Comparison of ENCODE assay signal across 21 mouse cellular contexts in the genomic region with DNA sequence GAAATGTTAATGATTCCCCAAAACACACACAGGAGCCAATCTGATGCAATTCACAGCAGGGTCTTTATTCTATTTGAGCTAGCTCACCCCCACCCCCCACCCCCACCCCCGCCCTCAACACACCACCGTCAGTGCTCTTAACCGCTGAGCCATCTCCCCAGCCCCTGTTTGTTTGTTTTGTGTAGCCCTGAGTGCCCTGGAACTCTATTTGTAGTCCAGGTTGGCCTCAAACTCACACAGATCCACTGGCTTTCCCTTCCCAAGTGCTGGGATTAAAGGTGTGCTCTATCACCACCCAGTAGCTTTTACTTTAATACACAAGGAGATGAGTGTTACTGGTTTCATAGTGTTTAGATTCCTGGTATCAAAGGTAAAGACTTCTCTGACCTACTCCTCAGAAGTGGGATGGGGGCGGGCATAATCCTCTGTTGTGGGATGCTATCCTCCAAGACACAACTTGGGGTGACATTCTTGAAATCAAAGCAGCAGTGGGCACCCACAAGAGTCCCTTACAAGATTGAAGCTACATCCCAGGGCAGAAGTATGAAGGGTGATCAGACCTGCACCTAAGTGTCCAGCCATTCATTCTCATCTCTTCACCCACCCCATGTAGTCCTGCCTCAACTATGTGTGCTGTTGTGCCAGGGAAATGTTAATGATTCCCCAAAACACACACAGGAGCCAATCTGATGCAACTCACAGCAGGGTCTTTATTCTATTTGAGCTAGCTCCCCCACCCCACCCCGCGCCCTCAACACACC. TPM values are rescaled to one million over a fixed set of nuclear protein-coding genes. Genes with fewer than 3 reads are reported as not detected.
DNase-seq lines count a peak whose midpoint lies in the region; ATAC-seq and TF ChIP-seq lines count a peak whose summit lies in the region.
"Had no signal": no experiment of that assay in that cellular context is flagged by ENCODE, and none has a peak within 500 bp of the region (broad histone marks: within the 10 kb centered on the region; RNA-seq: fewer than 3 reads in every experiment).

No protein-coding gene starts in this region.

- no peak for TF ChIP-seq POLR2A in liver, adult 2 months (IDR thresholded peaks at IDR 0.05; ENCODE audit: extremely low read depth, insufficient read depth, low read length)

- H3K4me1 ChIP-seq in liver, adult 2 months (ENCODE audit: control insufficient read depth, insufficient read depth, low read length): peaks cover 46% of the 10 kb centered on the region
- peaks cover 16% of the 10 kb centered on the region for H3K4me1 ChIP-seq in liver, embryonic 15.5 days (replicated peaks)
- H3K4me1 ChIP-seq in lung, postnatal 0 days (ENCODE audit: insufficient read depth, low read depth, low read length): peaks cover 2% of the 10 kb centered on the region; the same call in 1 of the 2 replicates

- no peaks in the 10 kb centered on the region; the same call in 1 of the 2 replicates for H3K79me2 ChIP-seq in liver, adult 2 months (ENCODE audit: control insufficient read depth, insufficient read depth, low read length)

- TF ChIP-seq CTCF in gastrocnemius, adult 2 months (IDR thresholded peaks at IDR 0.05): no peak
- TF ChIP-seq CTCF in liver, adult 2 months (IDR thresholded peaks at IDR 0.05; ENCODE audit: low read depth, low read length): no peak
- no peak for TF ChIP-seq CTCF in lung, postnatal 0 days (IDR thresholded peaks at IDR 0.05)

- WGBS in liver, adult 2 months: 29% methylated on average over 6 of the region's 6 CpGs
- 63% methylated on average over 6 of the region's 6 CpGs for WGBS in liver, embryonic 15.5 days (ENCODE audit: insufficient replicate concordance)
- 58% methylated on average over 6 of the region's 6 CpGs for WGBS in lung, postnatal 0 days

- H3K36me3 ChIP-seq in liver, adult 2 months (ENCODE audit: control insufficient read depth, insufficient read depth, low read length): no peaks in the 10 kb centered on the region
- H3K36me3 ChIP-seq in liver, embryonic 15.5 days (replicated peaks): no peaks in the 10 kb centered on the region
- no peaks in the 10 kb centered on the region for H3K36me3 ChIP-seq in lung, postnatal 0 days (ENCODE audit: insufficient read depth, low read length)
- H3K36me3 ChIP-seq: heart, embryonic 13.5 days; hindbrain, embryonic 12.5 days; hindbrain, embryonic 15.5 days had no signal

- peak; percentile 5 for DNase-seq in gastrocnemius, adult 2 months
- DNase-seq in gastrocnemius, postnatal 4 days (ENCODE audit: low spot score in 2 of 2): no peak
- peak; percentile 87 for DNase-seq in liver, adult 2 months (ENCODE audit: extremely low read depth, low read depth, low spot score)
- no peak for DNase-seq in liver
- no peak for DNase-seq in lung, postnatal 0 days (ENCODE audit: low spot score)
- DNase-seq in right cerebral cortex, postnatal 25 days: no peak
- DNase-seq: adrenal gland, postnatal 10 days; adrenal gland, postnatal 36 days; cerebellum, adult 18-20 months; cerebellum, adult 9-10 months; cerebellum, postnatal 14 days; forebrain, postnatal 0 days; gastrocnemius, postnatal 25 days had no signal

- H3K9me3 ChIP-seq in liver, embryonic 15.5 days (replicated peaks): no peaks in the 10 kb centered on the region
- no peaks in the 10 kb centered on the region for H3K9me3 ChIP-seq in lung, postnatal 0 days (ENCODE audit: low read length)
- H3K9me3 ChIP-seq: heart, embryonic 13.5 days; hindbrain, embryonic 12.5 days; hindbrain, embryonic 15.5 days had no signal

- no peak for TF ChIP-seq EP300 in lung, postnatal 0 days (IDR thresholded peaks at IDR 0.05)

- no peak overlapping the region for H3K27ac ChIP-seq in gastrocnemius, adult 2 months
- H3K27ac ChIP-seq in liver, adult 2 months (replicated peaks; ENCODE audit: insufficient read depth, low read depth, low read length): peak overlapping the region; percentile 97
- H3K27ac ChIP-seq in liver, embryonic 15.5 days (replicated peaks): peak overlapping the region; percentile 59; the same call in 1 of the 2 replicates
- no peak overlapping the region for H3K27ac ChIP-seq in lung, postnatal 0 days (ENCODE audit: low read length)
- H3K27ac ChIP-seq: heart, embryonic 13.5 days; hindbrain, embryonic 12.5 days; hindbrain, embryonic 15.5 days had no signal

- H3K27me3 ChIP-seq in liver, adult 2 months (ENCODE audit: control insufficient read depth, insufficient read depth, low read length): no peaks in the 10 kb centered on the region
- H3K27me3 ChIP-seq in liver, embryonic 15.5 days: no peaks in the 10 kb centered on the region
- no peaks in the 10 kb centered on the region for H3K27me3 ChIP-seq in lung, postnatal 0 days (replicated peaks; ENCODE audit: insufficient read depth, low read length)
- H3K27me3 ChIP-seq: heart, embryonic 13.5 days; hindbrain, embryonic 12.5 days; hindbrain, embryonic 15.5 days had no signal

- H3K9ac ChIP-seq in liver, adult 2 months (ENCODE audit: low read depth, low read length): peak overlapping the region; percentile 72
- H3K9ac ChIP-seq in liver, embryonic 15.5 days: no peak overlapping the region
- H3K9ac ChIP-seq in lung, postnatal 0 days (replicated peaks; ENCODE audit: low read depth): no peak overlapping the region
- H3K9ac ChIP-seq: forebrain, postnatal 0 days; heart, embryonic 13.5 days; hindbrain, embryonic 12.5 days; hindbrain, embryonic 15.5 days had no signal

- peak; percentile 38; the same call in 1 of the 2 replicates for ATAC-seq in liver, embryonic 15.5 days (ENCODE audit: insufficient read depth)
- no peak for ATAC-seq in lung, postnatal 0 days
- ATAC-seq in erythroblast, adult 5-6 weeks (replicated peaks; ENCODE audit: low FRiP score, poor library complexity, severe bottlenecking): no peak
- ATAC-seq: activated CD4-positive, CD25-positive, alpha-beta regulatory T cell, adult 4 months; forebrain, embryonic 14.5 days; forebrain, postnatal 0 days had no signal

- intact Hi-C loops in gastrocnemius, adult 2 months (cut with DNase I): no loop called here

- H3K4me3 ChIP-seq in gastrocnemius, adult 2 months: no peak overlapping the region
- no peak overlapping the region for H3K4me3 ChIP-seq in liver, adult 2 months (ENCODE audit: insufficient read depth, low read depth, low read length)
- no peak overlapping the region for H3K4me3 ChIP-seq in liver, embryonic 15.5 days (replicated peaks)
- no peak overlapping the region for H3K4me3 ChIP-seq in lung, postnatal 0 days (ENCODE audit: low read depth, low read length)
- H3K4me3 ChIP-seq: heart, embryonic 13.5 days; hindbrain, embryonic 12.5 days; hindbrain, embryonic 15.5 days had no signal

- no peak overlapping the region for H3K4me2 ChIP-seq in liver, embryonic 15.5 days
- no peak overlapping the region for H3K4me2 ChIP-seq in lung, postnatal 0 days (replicated peaks; ENCODE audit: low read depth, low read length)
- H3K4me2 ChIP-seq: heart, embryonic 13.5 days; hindbrain, embryonic 12.5 days; hindbrain, embryonic 15.5 days had no signal

RNA-seq across cellular contexts. Expression of gene Kyat1, which starts 5.9 kb away (rescaled TPM):
- 10 to 100 TPM; 23.4 to 30.3 TPM for total RNA-seq in gastrocnemius, adult 2 months (2021)
- 10 to 100 TPM; 11.9 to 12.7 TPM for total RNA-seq in gastrocnemius, postnatal 4 days (2021)
- total RNA-seq in liver, adult 2 months (2014; rRNA removed): 169 and 184 TPM in 2 replicates
- 267 and 378 TPM in 2 replicates for polyA plus RNA-seq in liver, adult 2 months (2012; rRNA removed)
- 11.7 and 13.9 TPM in 2 replicates for polyA plus RNA-seq in liver, embryonic 15.5 days (2015; fragmentation: Nextera tagmentation; extraction: Ambion mirVana)
- polyA plus RNA-seq in lung, postnatal 0 days (2015; fragmentation: Nextera tagmentation; extraction: Ambion mirVana): 12.7 and 17.1 TPM in 2 replicates
- total RNA-seq in erythroblast, adult 5-6 weeks (2015; ENCODE audit: low replicate concordance): 0.42 and 2.9 TPM in 2 replicates
- 0.84 and 1.8 TPM in 2 replicates for total RNA-seq in erythroblast, adult 5-6 weeks (2017; ENCODE audit: low replicate concordance)

RNA-seq across cellular contexts. Expression of gene Lrrc8a, which starts 25.9 kb away (rescaled TPM):
- total RNA-seq in gastrocnemius, adult 2 months (2021): 10 to 100 TPM; 19.6 to 37.9 TPM
- total RNA-seq in gastrocnemius, postnatal 4 days (2021): 10 to 100 TPM; 26.6 to 26.7 TPM
- 8.5 and 14.0 TPM in 2 replicates for total RNA-seq in liver, adult 2 months (2014; rRNA removed)
- 22.6 and 24.1 TPM in 2 replicates for polyA plus RNA-seq in liver, adult 2 months (2012; rRNA removed)
- 10.5 and 11.6 TPM in 2 replicates for polyA plus RNA-seq in liver, embryonic 15.5 days (2015; fragmentation: Nextera tagmentation; extraction: Ambion mirVana)
- polyA plus RNA-seq in lung, postnatal 0 days (2015; fragmentation: Nextera tagmentation; extraction: Ambion mirVana): 58.2 and 68.8 TPM in 2 replicates
- 7.9 TPM in 2 replicates for total RNA-seq in erythroblast, adult 5-6 weeks (2015; ENCODE audit: low replicate concordance)
- total RNA-seq in erythroblast, adult 5-6 weeks (2017; ENCODE audit: low replicate concordance): 7.1 and 8.3 TPM in 2 replicates

RNA-seq across cellular contexts. Expression of gene Gm28035, which starts 28.8 kb away (rescaled TPM):
- 1 to 10 TPM; 1.1 to 1.4 TPM for total RNA-seq in gastrocnemius, adult 2 months (2021)
- 1 to 10 TPM; 1.0 to 1.3 TPM for total RNA-seq in gastrocnemius, postnatal 4 days (2021)
- total RNA-seq in liver, adult 2 months (2014; rRNA removed): 4.2 and 5.1 TPM in 2 replicates
- 5.9 and 8.6 TPM in 2 replicates for polyA plus RNA-seq in liver, adult 2 months (2012; rRNA removed)
- 0.10 and 0.16 TPM in 2 replicates for polyA plus RNA-seq in liver, embryonic 15.5 days (2015; fragmentation: Nextera tagmentation; extraction: Ambion mirVana)
- polyA plus RNA-seq in lung, postnatal 0 days (2015; fragmentation: Nextera tagmentation; extraction: Ambion mirVana): 0.12 and 0.21 TPM in 2 replicates
- total RNA-seq in erythroblast, adult 5-6 weeks (2015; ENCODE audit: low replicate concordance): not detected in 2 replicates
- total RNA-seq in erythroblast, adult 5-6 weeks (2017; ENCODE audit: low replicate concordance): not detected in 2 replicates
- total RNA-seq: granulocyte monocyte progenitor cell, adult 5-6 weeks had no signal
- polyA plus RNA-seq: activated CD4-positive, CD25-positive, alpha-beta regulatory T cell, adult 4 months had no signal

RNA-seq across cellular contexts. Expression of gene Spout1, which starts 33.3 kb away (rescaled TPM):
- 1 to 10 TPM; 4.2 to 4.5 TPM for total RNA-seq in gastrocnemius, adult 2 months (2021)
- total RNA-seq in gastrocnemius, postnatal 4 days (2021): 10 to 100 TPM; 11.9 to 13.6 TPM
- total RNA-seq in liver, adult 2 months (2014; rRNA removed): 12.9 and 13.1 TPM in 2 replicates
- polyA plus RNA-seq in liver, adult 2 months (2012; rRNA removed): 14.0 and 14.9 TPM in 2 replicates
- 24.9 and 27.3 TPM in 2 replicates for polyA plus RNA-seq in liver, embryonic 15.5 days (2015; fragmentation: Nextera tagmentation; extraction: Ambion mirVana)
- polyA plus RNA-seq in lung, postnatal 0 days (2015; fragmentation: Nextera tagmentation; extraction: Ambion mirVana): 21.7 and 23.4 TPM in 2 replicates
- total RNA-seq in erythroblast, adult 5-6 weeks (2015; ENCODE audit: low replicate concordance): 0.58 and 6.7 TPM in 2 replicates
- total RNA-seq in erythroblast, adult 5-6 weeks (2017; ENCODE audit: low replicate concordance): 5.2 and 8.7 TPM in 2 replicates

RNA-seq across cellular contexts. Expression of gene Endog, which starts 40.3 kb away (rescaled TPM):
- 10 to 100 TPM; 50.8 to 67.6 TPM for total RNA-seq in gastrocnemius, adult 2 months (2021)
- 10 to 100 TPM; 26.3 to 27.6 TPM for total RNA-seq in gastrocnemius, postnatal 4 days (2021)
- total RNA-seq in liver, adult 2 months (2014; rRNA removed): 78.7 and 101 TPM in 2 replicates
- 122 and 132 TPM in 2 replicates for polyA plus RNA-seq in liver, adult 2 months (2012; rRNA removed)
- 17.9 and 22.1 TPM in 2 replicates for polyA plus RNA-seq in liver, embryonic 15.5 days (2015; fragmentation: Nextera tagmentation; extraction: Ambion mirVana)
- polyA plus RNA-seq in lung, postnatal 0 days (2015; fragmentation: Nextera tagmentation; extraction: Ambion mirVana): 19.6 and 24.4 TPM in 2 replicates
- total RNA-seq in erythroblast, adult 5-6 weeks (2015; ENCODE audit: low replicate concordance): 2.7 TPM in 1 of 2 replicates, not detected in the other
- total RNA-seq in erythroblast, adult 5-6 weeks (2017; ENCODE audit: low replicate concordance): 2.2 and 3.0 TPM in 2 replicates

Comparison
In these comparisons a context has a peak if more than half of its experiments do, and no peak if none do; other contexts are left out.
1. DNase-seq: peak in gastrocnemius, adult 2 months (single experiment) and liver, adult 2 months (single experiment); none in gastrocnemius, postnatal 4 days (0 of 2), liver (single experiment), lung, postnatal 0 days (single experiment) and right cerebral cortex, postnatal 25 days (single experiment).
2. H3K27ac ChIP-seq: peak in liver, adult 2 months (single experiment) and liver, embryonic 15.5 days (single experiment); none in gastrocnemius, adult 2 months (single experiment) and lung, postnatal 0 days (single experiment).